Mouse (Mus musculus): ENCODE data around the gene A930004D18Rik. TPM values are rescaled to one million over a fixed set of nuclear protein-coding genes. Genes with fewer than 3 reads are reported as not detected.

The A930004D18Rik gene
- polyA plus RNA-seq, 1 experiment: not detected

GRCm38 (mm10) chr2:18041199-18041885 is 3.8 kb upstream of the A930004D18Rik start:
- TF ChIP-seq POLR2A (IDR thresholded peaks at IDR 0.05; ENCODE audit: insufficient read depth, low read depth, low read length) (no peak), CTCF (IDR thresholded peaks at IDR 0.05; ENCODE audit: insufficient read depth, low read depth, low read length) (no peak)
- H3K4me3 ChIP-seq (ENCODE audit: insufficient read depth, low read depth, low read length): no peak overlapping the region
- H3K4me1 ChIP-seq (ENCODE audit: control insufficient read depth, insufficient read depth, low read length): peaks cover 6% of the 10 kb centered on the region; the same call in 1 of the 2 replicates
- WGBS: 75% methylated on average over 14 of the region's 14 CpGs
- H3K27ac ChIP-seq (ENCODE audit: insufficient read depth, low read depth, low read length): peak overlapping the region; percentile 48; the same call in 1 of the 2 replicates

- no peak overlapping the region for H3K4me3 ChIP-seq (ENCODE audit: insufficient read depth, low read depth, low read length)
- WGBS: 86% methylated on average over 27 of the region's 27 CpGs
- TF ChIP-seq POLR2A (IDR thresholded peaks at IDR 0.05; ENCODE audit: insufficient read depth, low read depth, low read length) (no peak), CTCF (IDR thresholded peaks at IDR 0.05; ENCODE audit: insufficient read depth, low read depth, low read length) (no peak)
- peaks cover 6% of the 10 kb centered on the region; the same call in 1 of the 2 replicates for H3K4me1 ChIP-seq (ENCODE audit: control insufficient read depth, insufficient read depth, low read length)
- no peak overlapping the region for H3K27ac ChIP-seq (ENCODE audit: insufficient read depth, low read depth, low read length)
Measured at GRCm38 (mm10) chr2:18040347-18041160, 3.0 kb upstream of the A930004D18Rik start.

- WGBS: 56% methylated on average over 46 of the region's 46 CpGs
- Histone ChIP-seq H3K4me3 (ENCODE audit: insufficient read depth, low read depth, low read length) (peak overlapping the region; percentile 6; the same call in 1 of the 2 replicates), H3K27ac (ENCODE audit: insufficient read depth, low read depth, low read length) (no peak overlapping the region), H3K4me1 (ENCODE audit: control insufficient read depth, insufficient read depth, low read length) (peaks cover 6% of the 10 kb centered on the region; the same call in 1 of the 2 replicates)
- TF ChIP-seq CTCF (IDR thresholded peaks at IDR 0.05; ENCODE audit: insufficient read depth, low read depth, low read length): no peak
Measured at GRCm38 (mm10) chr2:18039566-18040290, 2.2 kb upstream of the A930004D18Rik start.

- peaks cover 6% of the 10 kb centered on the region; the same call in 1 of the 2 replicates for H3K4me1 ChIP-seq (ENCODE audit: control insufficient read depth, insufficient read depth, low read length)
- 90% methylated on average over 10 of the region's 10 CpGs for WGBS
- no peak overlapping the region for H3K4me3 ChIP-seq (ENCODE audit: insufficient read depth, low read depth, low read length)
- TF ChIP-seq CTCF (IDR thresholded peaks at IDR 0.05; ENCODE audit: insufficient read depth, low read depth, low read length) (no peak), POLR2A (IDR thresholded peaks at IDR 0.05; ENCODE audit: insufficient read depth, low read depth, low read length) (no peak)
- H3K27ac ChIP-seq (ENCODE audit: insufficient read depth, low read depth, low read length): no peak overlapping the region
Measured at GRCm38 (mm10) chr2:18038895-18039371, 1.4 kb upstream of the A930004D18Rik start.

GRCm38 (mm10) chr2:18038141-18038752 is 710 bp upstream of the A930004D18Rik start:
- WGBS: 84% methylated on average over 3 of the region's 3 CpGs
- Histone ChIP-seq H3K4me1 (ENCODE audit: control insufficient read depth, insufficient read depth, low read length) (peaks cover 6% of the 10 kb centered on the region; the same call in 1 of the 2 replicates), H3K27ac (ENCODE audit: insufficient read depth, low read depth, low read length) (no peak overlapping the region), H3K4me3 (ENCODE audit: insufficient read depth, low read depth, low read length) (no peak overlapping the region)
- TF ChIP-seq CTCF (IDR thresholded peaks at IDR 0.05; ENCODE audit: insufficient read depth, low read depth, low read length): no peak
- no peak for TF ChIP-seq POLR2A (IDR thresholded peaks at IDR 0.05; ENCODE audit: insufficient read depth, low read depth, low read length)

GRCm38 (mm10) chr2:18034371-18035250 is 2.9 kb downstream of the A930004D18Rik start:
- peaks cover 3% of the 10 kb centered on the region; the same call in 1 of the 2 replicates for H3K4me1 ChIP-seq (ENCODE audit: control insufficient read depth, insufficient read depth, low read length)

GRCm38 (mm10) chr2:18033166-18034108 is 4.1 kb downstream of the A930004D18Rik start:
- Histone ChIP-seq H3K4me3 (ENCODE audit: insufficient read depth, low read depth, low read length) (no peak overlapping the region), H3K4me1 (ENCODE audit: control insufficient read depth, insufficient read depth, low read length) (peaks cover 5% of the 10 kb centered on the region; the same call in 1 of the 2 replicates), H3K27ac (ENCODE audit: insufficient read depth, low read depth, low read length) (no peak overlapping the region)
- 91% methylated on average over 10 of the region's 10 CpGs for WGBS
- TF ChIP-seq CTCF (IDR thresholded peaks at IDR 0.05; ENCODE audit: insufficient read depth, low read depth, low read length): no peak
- no peak for TF ChIP-seq POLR2A (IDR thresholded peaks at IDR 0.05; ENCODE audit: insufficient read depth, low read depth, low read length)

More at GRCm38 (mm10) chr2:18034371-18035250, 2.9 kb downstream of the A930004D18Rik start:
- 96% methylated on average over 10 of the region's 10 CpGs for WGBS
- TF ChIP-seq CTCF (IDR thresholded peaks at IDR 0.05; ENCODE audit: insufficient read depth, low read depth, low read length) (no peak), POLR2A (IDR thresholded peaks at IDR 0.05; ENCODE audit: insufficient read depth, low read depth, low read length) (no peak)
- Histone ChIP-seq H3K4me3 (ENCODE audit: insufficient read depth, low read depth, low read length) (no peak overlapping the region), H3K27ac (ENCODE audit: insufficient read depth, low read depth, low read length) (no peak overlapping the region)

Measured in olfactory bulb, adult 2 months (tissue).